Mouse (Mus musculus): ENCODE data around the gene Myl6. TPM values are rescaled to one million over a fixed set of nuclear protein-coding genes. Genes with fewer than 3 reads are reported as not detected.

Myl6 gene
- polyA plus RNA-seq, 1 experiment from 2014 or later = 1,051 TPM

DNA sequence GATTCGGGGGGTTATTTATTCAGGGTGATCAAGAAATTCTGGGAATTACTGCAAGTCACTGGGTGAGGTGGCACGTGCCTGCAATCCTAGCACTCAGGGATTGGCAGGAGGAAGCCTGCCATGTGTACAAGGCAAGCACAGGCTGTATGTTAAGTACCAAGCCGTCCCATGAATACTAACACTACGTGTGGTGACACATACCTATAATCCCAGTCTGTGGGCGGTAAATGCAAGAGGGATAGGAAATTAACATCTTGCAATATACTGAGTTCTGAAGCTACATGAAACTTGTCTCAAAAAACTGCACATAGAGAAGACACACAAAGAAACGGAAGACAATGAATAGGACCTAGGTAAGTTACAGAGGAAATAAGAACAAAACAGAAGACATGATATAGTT is 42.9 kb downstream of the Myl6 start:
- no peaks in the 10 kb centered on the region for H3K36me3 ChIP-seq
- H3K9ac ChIP-seq = no peak overlapping the region
- no peak for ATAC-seq (replicated peaks; ENCODE audit: insufficient number of reproducible peaks, insufficient read depth, low FRiP score, low read depth)
- H3K27ac ChIP-seq = no peak overlapping the region
- no peak overlapping the region for H3K4me2 ChIP-seq
- no peak overlapping the region for H3K4me3 ChIP-seq
- H3K4me1 ChIP-seq (replicated peaks) = peaks cover 3% of the 10 kb centered on the region
- H3K27me3 ChIP-seq = no peaks in the 10 kb centered on the region
- 69% methylated on average over 6 of the region's 6 CpGs for whole genome bisulfite sequencing
- H3K9me3 ChIP-seq (replicated peaks) = no peaks in the 10 kb centered on the region

- WGBS = 57% methylated on average over 4 of the region's 4 CpGs
- Histone ChIP-seq H3K27ac (no peak overlapping the region), H3K9me3 (replicated peaks) (no peaks in the 10 kb centered on the region), H3K27me3 (no peaks in the 10 kb centered on the region), H3K4me1 (replicated peaks) (no peaks in the 10 kb centered on the region), H3K4me2 (no peak overlapping the region), H3K36me3 (peaks cover 4% of the 10 kb centered on the region; the same call in 1 of the 2 replicates), H3K4me3 (no peak overlapping the region), H3K9ac (no peak overlapping the region)
- no peak for ATAC-seq (replicated peaks; ENCODE audit: insufficient number of reproducible peaks, insufficient read depth, low FRiP score, low read depth)
Observed at GRCm38 (mm10) chr10:128445407-128445806, 48.5 kb downstream of the Myl6 start.

DNA sequence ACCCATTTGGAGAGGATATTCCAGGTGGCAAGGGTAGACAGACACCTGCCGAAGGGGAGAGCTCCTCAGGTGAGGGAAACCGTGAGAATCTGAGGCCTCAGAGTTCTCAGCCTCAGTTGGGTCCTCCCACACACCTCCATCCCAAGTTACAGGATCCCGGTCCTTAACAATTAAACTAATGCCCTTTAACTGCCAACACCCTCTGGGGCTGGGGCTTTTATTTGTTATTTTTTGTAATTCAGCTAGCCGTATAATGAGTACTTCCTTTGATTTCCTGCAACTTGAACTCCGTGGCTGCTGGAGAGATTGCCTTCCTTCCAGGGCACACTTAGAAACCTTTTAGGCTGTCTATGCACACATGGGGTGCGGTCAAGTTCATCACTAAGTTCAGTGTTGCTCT is 49.6 kb downstream of the Myl6 start:
- ATAC-seq (replicated peaks; ENCODE audit: insufficient number of reproducible peaks, insufficient read depth, low FRiP score, low read depth) = no peak
- 65% methylated on average over 6 of the region's 6 CpGs for WGBS
- Histone ChIP-seq H3K27me3 (no peaks in the 10 kb centered on the region), H3K4me2 (no peak overlapping the region), H3K4me3 (no peak overlapping the region), H3K9me3 (replicated peaks) (no peaks in the 10 kb centered on the region), H3K36me3 (peaks cover 13% of the 10 kb centered on the region; the same call in 1 of the 2 replicates), H3K9ac (no peak overlapping the region), H3K4me1 (replicated peaks) (no peaks in the 10 kb centered on the region), H3K27ac (no peak overlapping the region)

- no peaks in the 10 kb centered on the region for H3K9me3 ChIP-seq (replicated peaks)
- no peak overlapping the region for H3K4me3 ChIP-seq
- peaks cover 28% of the 10 kb centered on the region for H3K36me3 ChIP-seq
- no peak overlapping the region for H3K27ac ChIP-seq
- H3K4me2 ChIP-seq = no peak overlapping the region
- 84% methylated on average over 1 of the region's 1 CpGs for WGBS
- H3K9ac ChIP-seq = no peak overlapping the region
- no peak for ATAC-seq (replicated peaks; ENCODE audit: insufficient number of reproducible peaks, insufficient read depth, low FRiP score, low read depth)
- H3K27me3 ChIP-seq = no peaks in the 10 kb centered on the region
- 0 out of 2 replicates have a peak, but pooled peaks cover 3% of the 10 kb centered on the region for H3K4me1 ChIP-seq (replicated peaks)
Observed at GRCm38 (mm10) chr10:128442718-128443117, 51.2 kb downstream of the Myl6 start.

GRCm38 (mm10) chr10:128441324-128442119 is 52.4 kb downstream of the Myl6 start:
- ATAC-seq (replicated peaks; ENCODE audit: insufficient number of reproducible peaks, insufficient read depth, low FRiP score, low read depth) = no peak
- Histone ChIP-seq H3K4me3 (no peak overlapping the region), H3K4me1 (replicated peaks) (0 out of 2 replicates have a peak, but pooled peaks cover 3% of the 10 kb centered on the region), H3K36me3 (peaks cover 40% of the 10 kb centered on the region), H3K27ac (no peak overlapping the region), H3K9me3 (replicated peaks) (no peaks in the 10 kb centered on the region), H3K9ac (no peak overlapping the region), H3K4me2 (no peak overlapping the region), H3K27me3 (no peaks in the 10 kb centered on the region)
- 87% methylated on average over 10 of the region's 10 CpGs for WGBS

Small RNA genes within 50 kb of the gene (microRNA-seq; reads per million reads assigned to microRNA genes)
- not detected for gene Mir6916
- not detected for gene Mir8105

Other genes starting within 250 kb of the Myl6 start
- gene Apon, start 240.0 kb downstream of the Myl6 start, polyA plus RNA-seq (2015; fragmentation: Nextera tagmentation; extraction: Ambion mirVana) = 0.10 and 0.14 TPM in 2 replicates
- gene Apof, start 225.5 kb downstream of the Myl6 start, polyA plus RNA-seq (2015; fragmentation: Nextera tagmentation; extraction: Ambion mirVana) = 0.13 and 1.2 TPM in 2 replicates
- 9.6 and 12.3 TPM in 2 replicates for gene Stat2, start 223.6 kb downstream of the Myl6 start, polyA plus RNA-seq (2015; fragmentation: Nextera tagmentation; extraction: Ambion mirVana)
- gene Il23a, start 195.4 kb downstream of the Myl6 start, polyA plus RNA-seq (2015; fragmentation: Nextera tagmentation; extraction: Ambion mirVana) = 4.0 and 4.8 TPM in 2 replicates
- 22.3 and 27.8 TPM in 2 replicates for gene Pan2, start 190.8 kb downstream of the Myl6 start, polyA plus RNA-seq (2015; fragmentation: Nextera tagmentation; extraction: Ambion mirVana)
- 186 and 213 TPM in 2 replicates for gene Cnpy2, start 171.7 kb downstream of the Myl6 start, polyA plus RNA-seq (2015; fragmentation: Nextera tagmentation; extraction: Ambion mirVana)
- gene Cs, start 156.4 kb downstream of the Myl6 start, polyA plus RNA-seq (2015; fragmentation: Nextera tagmentation; extraction: Ambion mirVana) = 448 and 450 TPM in 2 replicates
- 17.0 TPM in 2 replicates for gene Coq10a, start 125.1 kb downstream of the Myl6 start, polyA plus RNA-seq (2015; fragmentation: Nextera tagmentation; extraction: Ambion mirVana)
- 6.8 and 11.8 TPM in 2 replicates for gene Ankrd52, start 117.0 kb downstream of the Myl6 start, polyA plus RNA-seq (2015; fragmentation: Nextera tagmentation; extraction: Ambion mirVana)
- 0.24 and 0.81 TPM in 2 replicates for gene Slc39a5, start 92.9 kb downstream of the Myl6 start, polyA plus RNA-seq (2015; fragmentation: Nextera tagmentation; extraction: Ambion mirVana)
- 52.6 and 58.9 TPM in 2 replicates for gene Nabp2, start 82.7 kb downstream of the Myl6 start, polyA plus RNA-seq (2015; fragmentation: Nextera tagmentation; extraction: Ambion mirVana)
- gene Rnf41, start 82.5 kb downstream of the Myl6 start, polyA plus RNA-seq (2015; fragmentation: Nextera tagmentation; extraction: Ambion mirVana) = 25.5 and 29.0 TPM in 2 replicates
- 59.2 and 60.3 TPM in 2 replicates for gene Smarcc2, start 34.9 kb downstream of the Myl6 start, polyA plus RNA-seq (2015; fragmentation: Nextera tagmentation; extraction: Ambion mirVana)
- 4.3 and 4.6 TPM in 2 replicates for gene Myl6b, start 4.5 kb upstream of the Myl6 start, polyA plus RNA-seq (2015; fragmentation: Nextera tagmentation; extraction: Ambion mirVana)
- 19.4 and 29.0 TPM in 2 replicates for gene Esyt1, start 31.7 kb upstream of the Myl6 start, polyA plus RNA-seq (2015; fragmentation: Nextera tagmentation; extraction: Ambion mirVana)
- 10.2 and 11.0 TPM in 2 replicates for gene Zc3h10, start 53.6 kb upstream of the Myl6 start, polyA plus RNA-seq (2015; fragmentation: Nextera tagmentation; extraction: Ambion mirVana)
- 2,261 and 2,363 TPM in 2 replicates for gene Rpl41, start 55.2 kb upstream of the Myl6 start, polyA plus RNA-seq (2015; fragmentation: Nextera tagmentation; extraction: Ambion mirVana)
- gene Pa2g4, start 71.8 kb upstream of the Myl6 start, polyA plus RNA-seq (2015; fragmentation: Nextera tagmentation; extraction: Ambion mirVana) = 101 and 132 TPM in 2 replicates
- 3.4 and 5.0 TPM in 2 replicates for gene Erbb3, start 95.5 kb upstream of the Myl6 start, polyA plus RNA-seq (2015; fragmentation: Nextera tagmentation; extraction: Ambion mirVana)
- gene Rps26, start 132.6 kb upstream of the Myl6 start, polyA plus RNA-seq (2015; fragmentation: Nextera tagmentation; extraction: Ambion mirVana) = 359 and 409 TPM in 2 replicates
- 1.3 and 1.4 TPM in 2 replicates for gene Ikzf4, start 151.8 kb upstream of the Myl6 start, polyA plus RNA-seq (2015; fragmentation: Nextera tagmentation; extraction: Ambion mirVana)
- 11.1 and 14.4 TPM in 2 replicates for gene Suox, start 179.9 kb upstream of the Myl6 start, polyA plus RNA-seq (2015; fragmentation: Nextera tagmentation; extraction: Ambion mirVana)
- 61.0 and 67.8 TPM in 2 replicates for gene Rab5b, start 202.1 kb upstream of the Myl6 start, polyA plus RNA-seq (2015; fragmentation: Nextera tagmentation; extraction: Ambion mirVana)
- 2.5 and 2.7 TPM in 2 replicates for gene Pmel, start 210.1 kb upstream of the Myl6 start, polyA plus RNA-seq (2015; fragmentation: Nextera tagmentation; extraction: Ambion mirVana)
- gene Cdk2, start 210.9 kb upstream of the Myl6 start, polyA plus RNA-seq (2015; fragmentation: Nextera tagmentation; extraction: Ambion mirVana) = 85.9 and 90.4 TPM in 2 replicates

Measured in heart, embryonic 15.5 days (tissue).